Mouse (Mus musculus) neural tube, embryonic 12.5 days (tissue): ENCODE measurements around the gene Midn. TPM values are rescaled to one million over a fixed set of nuclear protein-coding genes. Genes with fewer than 3 reads are reported as not detected.

Source experiments
- ATAC-seq: fragments of 200-750 bp; cut with Nextera tagmentation; 2 replicates; pipeline ENCODE4 v1.8.0; 2017; ENCODE audit warnings: low read depth, mild to moderate bottlenecking, moderate TSS enrichment, moderate library complexity; ENCODE audit not compliant: low FRiP score
- H3K27ac ChIP-seq: fragments of 300-500 bp; sonication (generic); 2 replicates; pipeline ENCODE4 v1.5.1; 2016
- H3K27me3 ChIP-seq: fragments of 300-500 bp; sonication (generic); replicated peaks from 2 replicates; pipeline ENCODE4 v1.6.1; 2016; ENCODE audit warnings: mild to moderate bottlenecking
- H3K36me3 ChIP-seq: fragments of 300-500 bp; sonication (generic); 2 replicates; pipeline ENCODE4 v1.6.1; 2016; ENCODE audit warnings: mild to moderate bottlenecking
- H3K4me1 ChIP-seq: fragments of 300-500 bp; sonication (generic); 2 replicates; pipeline ENCODE4 v1.6.1; 2016
- H3K4me2 ChIP-seq: fragments of 300-500 bp; sonication (generic); replicated peaks from 2 replicates; pipeline ENCODE4 v1.6.1; 2016; ENCODE audit warnings: mild to moderate bottlenecking
- H3K4me3 ChIP-seq: fragments of 300-500 bp; sonication (generic); 2 replicates; pipeline ENCODE4 v1.5.1; 2016
- H3K9ac ChIP-seq: fragments of 300-500 bp; sonication (generic); 2 replicates; pipeline ENCODE4 v1.6.1; 2016; ENCODE audit warnings: mild to moderate bottlenecking
- H3K9me3 ChIP-seq: fragments of 300-500 bp; sonication (generic); 2 replicates; pipeline ENCODE4 v1.6.1; 2016; ENCODE audit warnings: mild to moderate bottlenecking
- WGBS: fragments of 180-500 bp; shearing (Covaris S2); methylation state at CpG from one replicate; pipeline ENCODE4 v1.1.7; 2016; 5-methylcytosine and 5-hydroxymethylcytosine counted together
- polyA plus RNA-seq: library from polyadenylated mRNA; unstranded; fragments of >200 nt; fragmentation: Nextera tagmentation; extraction: Ambion mirVana; gene quantifications from 2 replicates; pipeline ENCODE4 v1.2.1, GENCODE M21; 2016

Midn gene
- polyA plus RNA-seq, 1 experiment from 2014 or later, result 40.8 TPM

GRCm38 (mm10) chr10:80179068-80180051, 31.3 kb downstream of the Midn start, which contains the start of gene Efna2:
TSS of gene Efna2 (plus strand) at chr10:80179482.
- H3K27ac ChIP-seq, result peak within 1 kb of the TSS; percentile 53
- no peaks in the 10 kb centered on the region for H3K9me3 ChIP-seq
- peaks cover 31% of the 10 kb centered on the region for H3K4me1 ChIP-seq
- 2% methylated on average over 90 of the region's 106 CpGs for WGBS
- H3K36me3 ChIP-seq, result peaks cover 11% of the 10 kb centered on the region
- H3K9ac ChIP-seq, result peak within 1 kb of the TSS; percentile 88
- peak within 1 kb of the TSS; percentile 76 for H3K4me3 ChIP-seq
- H3K4me2 ChIP-seq, result peak within 1 kb of the TSS; percentile 90
- no peaks in the 10 kb centered on the region for H3K27me3 ChIP-seq
- peak; percentile 70 for ATAC-seq

DNA sequence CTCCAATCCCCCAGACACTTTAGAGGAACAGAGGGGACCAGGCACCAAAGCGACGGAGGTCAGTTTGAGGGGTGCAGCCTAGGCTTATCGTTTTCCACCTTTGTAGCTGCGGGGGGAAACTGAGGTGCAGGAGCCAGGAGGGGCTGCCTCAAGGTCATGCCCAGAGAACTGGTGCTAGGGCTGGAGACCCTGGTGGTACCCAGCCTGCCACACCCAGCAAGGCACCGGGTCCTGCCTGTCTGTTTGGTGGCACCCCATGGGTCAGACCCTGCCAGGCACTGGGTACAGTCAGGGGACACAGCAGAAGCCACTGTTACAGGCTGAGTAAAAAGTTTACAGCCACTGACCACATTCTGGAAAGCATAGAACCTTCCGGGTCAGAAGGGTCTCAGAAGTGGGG, 32.2 kb downstream of the Midn start:
- Histone ChIP-seq H3K36me3 (peaks cover 11% of the 10 kb centered on the region), H3K4me3 (peak overlapping the region; percentile 76), H3K4me1 (peaks cover 31% of the 10 kb centered on the region), H3K9ac (peak overlapping the region; percentile 88), H3K4me2 (peak overlapping the region; percentile 90), H3K27ac (no peak overlapping the region), H3K9me3 (no peaks in the 10 kb centered on the region), H3K27me3 (no peaks in the 10 kb centered on the region)
- WGBS, result 43% methylated on average over 6 of the region's 6 CpGs
- no peak for ATAC-seq

DNA sequence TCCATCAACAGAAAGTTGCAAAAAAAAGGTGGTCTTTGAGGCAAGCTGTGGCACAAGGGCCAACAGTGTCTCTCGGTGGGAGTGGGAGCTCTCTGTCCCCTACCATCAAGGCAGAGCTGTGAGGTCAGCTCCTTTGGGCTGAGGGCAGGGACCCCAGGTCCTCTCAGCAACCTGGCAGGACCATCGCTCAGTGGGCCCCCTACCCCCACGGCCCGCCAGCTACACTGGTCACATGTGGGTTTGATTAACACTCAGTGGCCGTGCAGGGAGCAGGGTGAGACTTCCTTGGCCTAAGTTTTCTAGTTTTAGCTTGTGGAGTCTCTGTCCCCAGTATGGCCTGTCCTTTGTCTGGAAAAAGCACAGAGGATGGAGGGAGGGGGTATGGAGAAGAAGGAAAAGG, 32.8 kb downstream of the Midn start:
- no peak overlapping the region for H3K27ac ChIP-seq
- H3K4me3 ChIP-seq, result peak overlapping the region; percentile 76
- no peaks in the 10 kb centered on the region for H3K9me3 ChIP-seq
- H3K4me1 ChIP-seq, result peaks cover 31% of the 10 kb centered on the region
- no peaks in the 10 kb centered on the region for H3K27me3 ChIP-seq
- ATAC-seq, result no peak
- H3K36me3 ChIP-seq, result peaks cover 11% of the 10 kb centered on the region
- H3K9ac ChIP-seq, result peak overlapping the region; percentile 88
- WGBS, result 50% methylated on average over 5 of the region's 5 CpGs
- peak overlapping the region; percentile 90 for H3K4me2 ChIP-seq

GRCm38 (mm10) chr10:80182547-80182946, 34.5 kb downstream of the Midn start:
- 94% methylated on average over 7 of the region's 7 CpGs for WGBS
- ATAC-seq, result no peak
- Histone ChIP-seq H3K4me3 (no peak overlapping the region), H3K9ac (no peak overlapping the region), H3K9me3 (no peaks in the 10 kb centered on the region), H3K4me2 (peak overlapping the region; percentile 90), H3K27me3 (no peaks in the 10 kb centered on the region), H3K36me3 (peaks cover 20% of the 10 kb centered on the region), H3K4me1 (peaks cover 30% of the 10 kb centered on the region), H3K27ac (no peak overlapping the region)

DNA sequence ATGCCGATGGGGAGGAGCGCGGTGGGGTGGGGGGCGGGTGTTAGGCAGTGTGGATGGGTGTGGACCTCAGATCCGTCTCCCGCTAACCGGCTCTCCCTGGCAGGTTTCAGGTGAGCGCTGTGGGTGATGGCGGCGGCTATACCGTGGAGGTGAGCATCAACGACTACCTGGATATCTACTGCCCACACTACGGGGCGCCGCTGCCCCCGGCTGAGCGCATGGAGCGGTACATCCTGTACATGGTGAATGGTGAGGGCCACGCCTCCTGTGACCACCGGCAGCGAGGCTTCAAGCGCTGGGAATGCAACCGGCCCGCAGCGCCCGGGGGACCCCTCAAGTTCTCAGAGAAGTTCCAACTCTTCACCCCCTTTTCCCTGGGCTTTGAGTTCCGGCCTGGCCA, 38.6 kb downstream of the Midn start:
- Histone ChIP-seq H3K36me3 (peaks cover 37% of the 10 kb centered on the region), H3K9me3 (no peaks in the 10 kb centered on the region), H3K27me3 (peaks cover 4% of the 10 kb centered on the region; the same call in 1 of the 2 replicates), H3K4me3 (no peak overlapping the region), H3K27ac (no peak overlapping the region), H3K4me1 (peaks cover 29% of the 10 kb centered on the region), H3K9ac (no peak overlapping the region), H3K4me2 (no peak overlapping the region)
- ATAC-seq, result no peak
- 24% methylated on average over 27 of the region's 27 CpGs for WGBS

DNA sequence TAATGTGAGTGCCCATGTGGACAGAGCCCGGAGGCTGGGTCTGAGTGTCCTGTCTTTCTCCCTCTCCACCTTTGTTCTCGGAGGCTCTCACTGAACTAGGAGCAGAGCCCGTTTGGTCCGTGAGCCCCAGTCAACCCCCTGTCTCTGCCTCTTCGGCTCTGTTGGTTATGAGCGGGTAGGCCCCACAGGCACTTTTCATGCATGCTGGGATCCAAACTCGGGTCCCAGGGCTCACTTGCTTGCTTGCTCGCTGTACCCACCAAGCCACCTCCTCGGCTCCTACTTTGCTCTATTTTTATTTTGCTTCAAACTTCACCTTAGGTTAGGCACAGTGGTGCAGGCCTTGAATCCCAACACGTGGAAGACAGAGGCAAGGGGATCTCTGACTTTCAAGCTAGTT, 39.7 kb downstream of the Midn start:
- Histone ChIP-seq H3K9ac (no peak overlapping the region), H3K4me1 (peaks cover 23% of the 10 kb centered on the region), H3K9me3 (no peaks in the 10 kb centered on the region), H3K36me3 (peaks cover 29% of the 10 kb centered on the region), H3K4me2 (no peak overlapping the region), H3K4me3 (no peak overlapping the region), H3K27ac (no peak overlapping the region), H3K27me3 (peaks cover 4% of the 10 kb centered on the region; the same call in 1 of the 2 replicates)
- ATAC-seq, result no peak
- WGBS, result 89% methylated on average over 10 of the region's 10 CpGs

- no peak for ATAC-seq
- no peak overlapping the region for H3K4me3 ChIP-seq
- WGBS, result 73% methylated on average over 15 of the region's 15 CpGs
- peaks cover 23% of the 10 kb centered on the region for H3K4me1 ChIP-seq
- peak overlapping the region; percentile 17; the same call in 1 of the 2 replicates for H3K9ac ChIP-seq
- H3K9me3 ChIP-seq, result no peaks in the 10 kb centered on the region
- peaks cover 4% of the 10 kb centered on the region; the same call in 1 of the 2 replicates for H3K27me3 ChIP-seq
- H3K36me3 ChIP-seq, result peaks cover 27% of the 10 kb centered on the region
- H3K27ac ChIP-seq, result no peak overlapping the region
- no peak overlapping the region for H3K4me2 ChIP-seq
Measured at GRCm38 (mm10) chr10:80188453-80189024, 40.5 kb downstream of the Midn start.

DNA sequence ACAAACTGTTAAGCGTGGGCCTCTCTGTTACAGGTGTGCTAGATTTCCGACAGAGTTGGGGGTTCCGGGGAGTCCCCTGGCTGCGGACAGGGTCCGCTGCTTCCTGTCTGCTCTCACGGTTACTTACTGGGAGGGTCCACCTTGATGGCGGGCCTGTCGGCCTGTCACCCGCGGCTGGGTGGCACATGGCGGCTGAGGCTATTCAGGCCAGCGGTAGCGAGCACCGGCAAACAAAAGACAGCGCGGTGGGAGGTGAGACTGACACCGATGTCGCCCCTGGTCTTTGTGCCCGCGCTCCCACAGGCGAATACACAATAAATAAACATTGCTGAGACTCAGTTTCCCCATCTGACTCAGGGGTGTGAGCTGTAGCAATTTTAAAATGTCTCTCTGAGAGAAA, 41.9 kb downstream of the Midn start:
- Histone ChIP-seq H3K4me1 (peaks cover 28% of the 10 kb centered on the region), H3K4me2 (peak overlapping the region; percentile 74), H3K36me3 (peaks cover 27% of the 10 kb centered on the region), H3K27ac (peak overlapping the region; percentile 37; the same call in 1 of the 2 replicates), H3K9ac (peak overlapping the region; percentile 72), H3K9me3 (no peaks in the 10 kb centered on the region), H3K27me3 (peaks cover 4% of the 10 kb centered on the region; the same call in 1 of the 2 replicates), H3K4me3 (peak overlapping the region; percentile 36)
- ATAC-seq, result peak; percentile 46; the same call in 1 of the 2 replicates
- 1% methylated on average over 21 of the region's 21 CpGs for WGBS

DNA sequence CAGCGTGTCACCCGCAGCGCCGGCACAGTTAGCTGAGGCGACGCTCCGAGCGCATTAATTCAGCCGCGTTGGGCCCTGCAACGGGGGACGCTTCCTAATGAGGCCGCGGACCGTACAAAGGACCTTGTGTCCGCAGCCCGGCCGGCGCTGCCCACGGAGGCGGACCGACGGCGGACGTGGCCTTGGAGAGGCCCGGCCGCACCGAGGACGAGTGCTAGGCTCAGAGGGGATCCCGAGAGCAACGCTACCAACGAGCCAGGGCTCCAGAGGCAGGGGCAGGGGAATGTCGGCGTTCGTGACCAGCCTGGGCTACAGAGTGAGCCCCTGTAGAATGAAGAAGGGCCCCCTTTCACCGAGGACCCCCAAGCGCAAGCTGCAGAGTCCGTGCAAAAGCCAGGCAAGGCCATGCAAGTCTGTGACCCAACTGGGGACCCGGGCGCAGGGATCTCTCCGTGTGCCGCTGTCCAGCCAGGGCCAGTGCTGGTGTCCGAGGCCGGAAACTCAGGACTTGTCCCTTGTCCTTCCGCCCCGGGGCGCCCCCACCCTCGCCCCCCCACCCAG, 42.5 kb downstream of the Midn start:
- WGBS, result under 1% methylated on average over 48 of the region's 48 CpGs
- H3K27me3 ChIP-seq, result peaks cover 4% of the 10 kb centered on the region; the same call in 1 of the 2 replicates
- peak overlapping the region; percentile 36 for H3K4me3 ChIP-seq
- H3K4me1 ChIP-seq, result peaks cover 28% of the 10 kb centered on the region
- H3K9ac ChIP-seq, result peak overlapping the region; percentile 72
- H3K9me3 ChIP-seq, result no peaks in the 10 kb centered on the region
- H3K4me2 ChIP-seq, result peak overlapping the region; percentile 74
- H3K36me3 ChIP-seq, result peaks cover 27% of the 10 kb centered on the region
- peak overlapping the region; percentile 48; the same call in 1 of the 2 replicates for H3K27ac ChIP-seq
- peak; percentile 51 for ATAC-seq

DNA sequence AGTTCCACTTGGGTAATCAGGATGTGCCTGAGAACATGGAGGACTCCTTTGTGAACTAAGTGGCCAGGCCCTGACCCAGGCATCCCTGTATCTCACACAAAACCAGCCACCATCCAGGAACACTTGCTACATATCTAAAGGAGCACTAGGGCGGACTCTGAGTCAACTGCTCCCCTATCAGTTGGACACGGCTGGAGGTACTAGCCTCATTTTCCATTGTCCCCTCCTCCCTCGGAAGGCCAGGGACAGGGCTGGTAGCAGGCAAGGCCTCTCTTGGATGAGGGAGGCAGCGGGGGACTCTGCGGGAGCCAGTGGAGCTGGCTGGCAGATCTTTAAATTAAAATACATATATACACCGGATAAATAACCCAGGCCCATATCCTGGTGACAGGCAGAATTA, 45.9 kb downstream of the Midn start:
- H3K4me2 ChIP-seq, result no peak overlapping the region
- H3K27me3 ChIP-seq, result peaks cover 7% of the 10 kb centered on the region; the same call in 1 of the 2 replicates
- no peak overlapping the region for H3K27ac ChIP-seq
- peaks cover 3% of the 10 kb centered on the region for H3K36me3 ChIP-seq
- H3K4me3 ChIP-seq, result no peak overlapping the region
- 0 out of 2 replicates have a peak overlapping the region, but pooled peaks have one; percentile 35 for H3K9ac ChIP-seq
- H3K4me1 ChIP-seq, result peaks cover 26% of the 10 kb centered on the region
- 79% methylated on average over 6 of the region's 6 CpGs for WGBS
- no peaks in the 10 kb centered on the region for H3K9me3 ChIP-seq
- ATAC-seq, result no peak

- ATAC-seq, result no peak
- 0 out of 2 replicates have a peak overlapping the region, but pooled peaks have one; percentile 35 for H3K9ac ChIP-seq
- no peaks in the 10 kb centered on the region for H3K36me3 ChIP-seq
- H3K27ac ChIP-seq, result no peak overlapping the region
- no peak overlapping the region for H3K4me2 ChIP-seq
- no peaks in the 10 kb centered on the region for H3K9me3 ChIP-seq
- 0 out of 2 replicates have a peak, but pooled peaks cover 4% of the 10 kb centered on the region for H3K27me3 ChIP-seq
- 59% methylated on average over 8 of the region's 8 CpGs for WGBS
- no peak overlapping the region for H3K4me3 ChIP-seq
- peaks cover 23% of the 10 kb centered on the region for H3K4me1 ChIP-seq
Measured at GRCm38 (mm10) chr10:80194441-80194840, 46.4 kb downstream of the Midn start.

DNA sequence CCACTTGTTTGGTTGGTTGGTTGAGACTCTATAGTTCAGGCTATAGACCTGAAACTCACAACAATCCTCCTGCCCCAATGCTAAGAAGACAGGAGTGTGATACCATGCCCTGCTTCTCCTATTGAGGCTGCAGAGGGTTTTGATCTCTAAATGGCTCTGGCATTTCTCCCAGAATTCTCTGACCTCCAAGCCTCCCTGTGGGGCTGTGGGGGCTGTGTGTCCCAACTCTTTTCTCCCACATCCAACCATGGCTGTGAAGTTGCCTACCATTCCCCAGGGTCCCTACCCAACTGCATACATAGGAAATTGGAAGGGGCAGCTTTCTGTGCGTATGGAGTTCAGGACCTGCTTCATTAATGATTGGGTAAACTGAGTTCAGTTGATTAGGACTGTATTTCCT, 48.1 kb downstream of the Midn start:
- 91% methylated on average over 1 of the region's 1 CpGs for WGBS
- Histone ChIP-seq H3K36me3 (no peaks in the 10 kb centered on the region), H3K9ac (no peak overlapping the region), H3K4me3 (no peak overlapping the region), H3K27me3 (0 out of 2 replicates have a peak, but pooled peaks cover 4% of the 10 kb centered on the region), H3K9me3 (no peaks in the 10 kb centered on the region), H3K27ac (no peak overlapping the region), H3K4me1 (peaks cover 9% of the 10 kb centered on the region; the same call in 1 of the 2 replicates), H3K4me2 (no peak overlapping the region)
- no peak for ATAC-seq
